Mouse (Mus musculus) E14TG2a.4 (cell line): ENCODE measurements around the gene Pvalb.

Source experiments
- H3K27me3 ChIP-seq: 2 replicates; pipeline ENCODE4 v1.6.1; 2014; ENCODE audit warnings: low read length, control low read depth; ENCODE audit not compliant: insufficient read depth
- H3K36me3 ChIP-seq: 2 replicates; pipeline ENCODE4 v1.6.1; 2014; ENCODE audit warnings: low read length, control low read depth; ENCODE audit not compliant: insufficient read depth
- H3K4me1 ChIP-seq: replicated peaks from 2 replicates; pipeline ENCODE4 v1.6.1; 2014; ENCODE audit warnings: low read depth, low read length, control low read depth
- H3K4me3 ChIP-seq: replicated peaks from 2 replicates; pipeline ENCODE4 v1.5.1; 2014; ENCODE audit warnings: mild to moderate bottlenecking, low read length
- H3K9me3 ChIP-seq: 2 replicates; pipeline ENCODE4 v1.6.1; 2014; ENCODE audit warnings: low read length, control low read depth
- CTCF ChIP-seq: conservative IDR thresholded peaks from 2 replicates; pipeline ENCODE4 v1.5.1; 2014; ENCODE audit warnings: low read length
- NANOG ChIP-seq: IDR thresholded peaks from 2 replicates; pipeline ENCODE4 v1.6.1; 2014; ENCODE audit warnings: borderline replicate concordance, low read length, mixed read lengths
- POU5F1 ChIP-seq: IDR thresholded peaks from 2 replicates; pipeline ENCODE4 v1.6.1; 2014; ENCODE audit warnings: low read length, borderline replicate concordance

Gene Pvalb

DNA sequence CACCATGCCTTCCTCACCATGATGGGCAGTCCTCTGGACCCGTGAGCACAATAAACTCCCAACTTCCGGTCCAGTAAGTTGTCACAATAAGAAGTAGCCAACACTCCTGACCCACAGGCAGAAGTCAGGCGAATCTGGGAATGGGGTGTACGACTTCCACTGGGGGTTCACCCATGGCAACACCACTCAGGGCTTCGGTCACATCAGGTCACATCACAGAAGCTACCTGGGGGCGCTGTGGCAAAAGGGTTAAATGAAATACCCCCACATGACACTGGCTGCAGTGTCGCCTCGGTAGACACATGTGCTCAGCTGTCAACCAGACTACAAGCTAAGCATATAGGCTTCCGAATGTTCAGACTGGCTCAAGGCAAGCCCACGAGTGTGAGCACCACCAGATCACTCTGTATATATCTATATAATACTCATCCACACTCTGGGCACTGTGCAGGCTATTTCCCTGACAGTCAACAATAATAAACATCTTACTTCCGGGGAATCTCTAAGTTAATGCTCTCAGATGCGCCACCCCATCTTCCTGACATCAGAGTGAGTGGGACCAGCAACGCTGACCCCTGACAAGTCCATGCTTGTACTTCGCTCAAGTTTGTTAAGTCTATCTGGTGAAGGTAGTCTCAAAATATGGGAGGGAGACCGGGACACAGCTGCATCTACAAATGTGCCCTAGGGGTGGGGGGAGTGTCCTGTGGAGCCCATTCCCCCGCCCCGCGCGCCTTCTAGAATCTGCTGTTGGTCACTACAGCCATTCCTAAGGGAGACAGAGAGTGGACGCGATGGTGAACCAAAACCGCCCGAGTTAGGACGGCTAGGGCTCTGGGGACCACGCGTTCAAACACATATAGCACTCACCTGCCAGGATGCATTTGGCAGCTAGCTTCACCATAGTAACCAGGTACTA is 33.0 kb downstream of the Pvalb start:
- TF ChIP-seq CTCF = no peak
- no peak for TF ChIP-seq NANOG
- TF ChIP-seq POU5F1 = no peak
- no peaks in the 10 kb centered on the region for H3K27me3 ChIP-seq
- H3K4me3 ChIP-seq = peak overlapping the region; percentile 92
- H3K4me1 ChIP-seq = peaks cover 52% of the 10 kb centered on the region
- peaks cover under 1% of the 10 kb centered on the region; the same call in 1 of the 2 replicates for H3K36me3 ChIP-seq
- H3K9me3 ChIP-seq = no peaks in the 10 kb centered on the region

GRCm38 (mm10) chr15:78172256-78172898 is 33.8 kb downstream of the Pvalb start:
- H3K4me1 ChIP-seq = peaks cover 50% of the 10 kb centered on the region
- H3K4me3 ChIP-seq = peak overlapping the region; percentile 92
- H3K27me3 ChIP-seq = no peaks in the 10 kb centered on the region
- TF ChIP-seq NANOG = no peak
- TF ChIP-seq POU5F1 = no peak
- no peak for TF ChIP-seq CTCF
- peaks cover 9% of the 10 kb centered on the region for H3K36me3 ChIP-seq
- no peaks in the 10 kb centered on the region for H3K9me3 ChIP-seq

GRCm38 (mm10) chr15:78171651-78172050 is 34.5 kb downstream of the Pvalb start:
- TF ChIP-seq POU5F1 (no peak), CTCF (peak; percentile 39), NANOG (no peak)
- Histone ChIP-seq H3K4me3 (no peak overlapping the region), H3K9me3 (no peaks in the 10 kb centered on the region), H3K4me1 (peaks cover 50% of the 10 kb centered on the region), H3K27me3 (no peaks in the 10 kb centered on the region), H3K36me3 (peaks cover 16% of the 10 kb centered on the region)

- Histone ChIP-seq H3K27me3 (no peaks in the 10 kb centered on the region), H3K36me3 (peaks cover 24% of the 10 kb centered on the region), H3K4me1 (peaks cover 42% of the 10 kb centered on the region), H3K9me3 (no peaks in the 10 kb centered on the region), H3K4me3 (peak overlapping the region; percentile 37; the same call in 1 of the 2 replicates)
- no peak for TF ChIP-seq NANOG
- TF ChIP-seq POU5F1 = no peak
Measured at GRCm38 (mm10) chr15:78170708-78171107, 35.5 kb downstream of the Pvalb start.

- Histone ChIP-seq H3K4me3 (no peak overlapping the region), H3K9me3 (no peaks in the 10 kb centered on the region), H3K27me3 (no peaks in the 10 kb centered on the region), H3K4me1 (peaks cover 35% of the 10 kb centered on the region), H3K36me3 (peaks cover 32% of the 10 kb centered on the region)
- no peak for TF ChIP-seq CTCF
- TF ChIP-seq NANOG = no peak
- no peak for TF ChIP-seq POU5F1
Measured at GRCm38 (mm10) chr15:78169566-78169965, 36.6 kb downstream of the Pvalb start.

DNA sequence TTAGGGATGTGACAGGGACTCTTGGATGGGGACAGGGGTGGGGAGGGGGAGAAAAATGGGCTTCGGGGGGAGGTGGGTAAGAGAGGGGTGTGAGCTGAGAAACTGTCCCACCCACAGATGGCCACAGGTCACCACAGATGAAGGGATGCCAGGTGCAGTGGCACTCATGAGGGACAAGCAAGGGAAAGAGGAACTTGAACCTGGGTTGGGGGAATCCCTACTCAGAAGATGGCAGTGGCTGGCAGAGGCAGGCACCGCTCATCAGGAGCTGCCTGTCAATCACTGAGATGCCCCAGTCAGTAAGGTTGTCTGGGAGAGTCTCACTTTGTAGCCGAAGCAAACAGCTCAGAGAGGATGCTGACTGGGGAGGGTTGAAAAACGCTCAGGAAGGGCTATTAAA is 40.9 kb downstream of the Pvalb start:
- Histone ChIP-seq H3K4me3 (no peak overlapping the region), H3K9me3 (no peaks in the 10 kb centered on the region), H3K4me1 (peaks cover 19% of the 10 kb centered on the region), H3K27me3 (no peaks in the 10 kb centered on the region), H3K36me3 (peaks cover 50% of the 10 kb centered on the region)
- no peak for TF ChIP-seq POU5F1

GRCm38 (mm10) chr15:78164466-78164865 is 41.7 kb downstream of the Pvalb start:
- no peak for TF ChIP-seq CTCF
- no peak for TF ChIP-seq POU5F1
- TF ChIP-seq NANOG = no peak
- H3K27me3 ChIP-seq = no peaks in the 10 kb centered on the region
- no peak overlapping the region for H3K4me3 ChIP-seq
- peaks cover 20% of the 10 kb centered on the region for H3K4me1 ChIP-seq
- H3K36me3 ChIP-seq = peaks cover 50% of the 10 kb centered on the region
- H3K9me3 ChIP-seq = no peaks in the 10 kb centered on the region

GRCm38 (mm10) chr15:78161946-78162345 is 44.3 kb downstream of the Pvalb start:
- TF ChIP-seq NANOG (no peak), CTCF (no peak), POU5F1 (no peak)
- Histone ChIP-seq H3K4me3 (no peak overlapping the region), H3K27me3 (no peaks in the 10 kb centered on the region), H3K9me3 (no peaks in the 10 kb centered on the region), H3K36me3 (peaks cover 37% of the 10 kb centered on the region), H3K4me1 (peaks cover 24% of the 10 kb centered on the region)

GRCm38 (mm10) chr15:78158335-78158734 is 47.9 kb downstream of the Pvalb start:
- Histone ChIP-seq H3K36me3 (peaks cover 6% of the 10 kb centered on the region), H3K9me3 (no peaks in the 10 kb centered on the region), H3K4me1 (peaks cover 19% of the 10 kb centered on the region), H3K27me3 (no peaks in the 10 kb centered on the region; the same call in 1 of the 2 replicates), H3K4me3 (no peak overlapping the region)
- TF ChIP-seq NANOG = no peak
- TF ChIP-seq CTCF = no peak
- TF ChIP-seq POU5F1 = no peak
